Mouse (Mus musculus) left cerebral cortex, adult 8-10 months (tissue): ENCODE measurements around the gene Rnf126. TPM values are rescaled to one million over a fixed set of nuclear protein-coding genes. Genes with fewer than 3 reads are reported as not detected.

Experiments used
- DNase-seq, 2 experiments: peaks; one replicate each; pipeline ENCODE4 v3.0.0; 2022; ENCODE audit warnings: low spot score in 2 of 2
- total RNA-seq, 4 experiments: library from RNA; stranded (reverse); gene quantifications; 2 replicates each; pipeline ENCODE4 v1.2.4; 2022

Gene Rnf126
- total RNA-seq, 4 experiments from 2014 or later = 76.8 to 92.1 (median 86.8) TPM

DNA sequence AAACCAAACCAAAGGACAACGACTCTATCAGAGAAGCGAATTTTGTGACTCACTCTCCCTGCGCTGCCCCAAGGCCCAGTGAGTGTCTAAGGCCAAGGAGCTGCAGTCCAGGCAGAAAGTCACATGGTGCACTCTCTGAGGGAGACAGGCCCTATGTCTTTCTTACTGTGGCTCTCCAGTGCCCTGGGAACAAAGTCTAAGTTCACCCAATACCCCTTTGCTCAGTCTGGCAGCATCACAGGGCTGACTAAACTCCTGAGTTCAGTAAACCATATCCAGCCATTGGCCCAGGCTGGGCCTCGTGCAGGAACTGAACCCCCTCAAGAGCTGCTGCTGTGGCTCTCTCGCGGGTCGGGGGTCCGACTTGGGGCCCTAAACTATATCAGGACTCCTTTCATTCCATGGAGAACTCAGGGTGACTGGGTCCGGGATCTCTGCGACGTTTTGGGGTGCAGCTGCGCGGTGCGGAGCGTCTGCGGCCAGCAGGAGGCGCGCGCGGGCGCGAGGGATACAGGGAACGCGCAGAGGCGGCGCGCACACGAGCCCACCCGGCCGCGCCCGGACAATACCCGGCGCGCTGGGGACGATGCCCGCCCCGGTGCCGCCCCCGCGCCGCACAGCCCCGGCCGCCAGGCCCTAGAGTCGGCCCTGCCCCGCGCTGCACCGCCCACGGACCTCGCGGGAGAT, 26.4 kb upstream of the Rnf126 start, which contains the start of gene Palm:
Gene Palm (plus strand): TSS at position 522 of the 687 bp plus-strand sequence.
- DNase-seq = peak; percentile 70 to 89

- no peak for DNase-seq
Observed at GRCm38 (mm10) chr10:79792339-79793040, 25.7 kb upstream of the Rnf126 start.

GRCm38 (mm10) chr10:79790861-79791260, 24.1 kb upstream of the Rnf126 start, which contains the start of gene Prss57:
Gene Prss57, minus strand, starts transcription at chr10:79790961.
- DNase-seq = no peak

DNA sequence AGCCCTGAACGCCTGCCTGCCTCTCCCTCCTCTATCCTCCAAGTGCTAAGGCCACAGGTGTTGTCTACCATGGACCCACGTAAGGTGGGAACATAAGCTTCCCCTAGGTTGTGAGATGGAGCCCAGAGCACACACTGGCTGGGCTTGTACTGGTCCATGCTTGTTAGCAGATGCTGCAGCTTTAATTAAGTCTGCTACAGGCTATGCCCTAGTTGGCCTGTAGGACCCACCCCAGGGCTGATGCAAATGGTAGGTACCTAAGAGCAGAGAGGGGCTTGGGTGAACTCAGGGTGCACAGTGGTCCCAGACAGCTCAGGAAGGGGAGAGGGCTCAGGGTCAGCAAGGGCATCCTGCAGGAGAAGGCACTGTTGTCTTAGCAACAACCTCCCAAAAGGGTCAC, 22.8 kb upstream of the Rnf126 start:
- no peak for DNase-seq

- peak in 1 of 2 experiments; percentile 73 for DNase-seq
Observed at GRCm38 (mm10) chr10:79788386-79789158, 21.8 kb upstream of the Rnf126 start.

GRCm38 (mm10) chr10:79783920-79784800, 17.4 kb upstream of the Rnf126 start:
- DNase-seq = no peak

DNA sequence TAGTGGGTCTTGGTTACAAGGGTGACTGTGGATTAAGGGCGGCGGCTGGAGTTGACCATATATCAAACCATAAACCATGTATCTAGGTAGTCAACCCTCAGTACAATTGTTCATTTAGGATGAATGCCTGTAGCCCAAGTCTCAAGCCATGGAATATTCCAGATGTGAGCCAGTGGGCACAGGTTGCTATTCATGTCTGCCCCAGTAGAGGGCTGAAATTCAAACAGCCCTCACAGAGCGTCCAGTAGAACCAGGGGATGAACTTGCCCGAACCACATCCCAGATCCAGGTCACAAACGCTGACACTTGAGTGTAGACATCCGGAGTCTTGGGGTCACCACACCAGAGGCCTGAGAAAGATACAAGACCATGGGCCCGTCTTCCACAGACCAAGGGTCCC, 16.3 kb upstream of the Rnf126 start:
- no peak for DNase-seq

- DNase-seq = no peak
Observed at GRCm38 (mm10) chr10:79781956-79782355, 15.2 kb upstream of the Rnf126 start.

DNA sequence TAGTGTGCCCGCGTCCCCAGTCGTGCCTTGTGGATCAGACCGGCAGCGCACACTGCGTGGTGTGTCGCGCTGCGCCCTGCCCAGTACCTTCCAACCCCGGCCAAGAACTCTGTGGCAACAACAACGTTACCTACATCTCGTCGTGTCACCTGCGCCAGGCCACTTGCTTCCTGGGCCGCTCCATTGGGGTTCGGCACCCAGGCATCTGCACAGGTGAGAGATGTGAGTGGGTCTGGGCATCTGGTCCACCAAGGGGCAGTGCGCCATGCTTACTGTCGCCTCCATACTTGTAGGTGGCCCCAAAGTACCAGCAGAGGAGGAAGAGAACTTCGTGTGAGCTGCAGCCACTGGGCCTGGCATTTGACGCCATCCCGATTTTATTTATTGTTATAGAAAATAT, 14.4 kb upstream of the Rnf126 start:
- DNase-seq = no peak

DNA sequence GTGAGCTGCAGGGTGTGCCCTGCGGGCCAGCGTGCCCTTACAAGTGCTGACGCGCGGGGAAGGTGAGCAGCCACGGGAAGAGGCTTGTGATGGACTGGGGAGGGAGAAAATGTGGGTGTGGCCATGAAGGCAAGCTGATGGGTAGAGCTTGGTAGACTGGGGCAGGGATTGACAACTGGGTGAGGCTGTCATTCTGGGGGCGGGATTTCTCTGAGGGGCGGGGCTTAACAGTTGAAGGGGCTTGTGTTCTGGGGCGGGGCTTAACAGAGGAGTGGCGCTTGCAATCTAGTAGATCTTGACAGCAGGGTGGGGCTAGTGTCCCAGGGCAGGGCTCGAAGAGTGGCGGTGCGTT, 13.9 kb upstream of the Rnf126 start:
- DNase-seq = no peak

GRCm38 (mm10) chr10:79779784-79780663, 13.3 kb upstream of the Rnf126 start:
- DNase-seq = peak; percentile 97 to 99

- no peak for DNase-seq
Observed at GRCm38 (mm10) chr10:79779193-79779592, 12.4 kb upstream of the Rnf126 start.

- no peak for DNase-seq
Observed at GRCm38 (mm10) chr10:79778006-79778405, 11.3 kb upstream of the Rnf126 start.

- DNase-seq = no peak
Observed at GRCm38 (mm10) chr10:79777103-79777531, 10.4 kb upstream of the Rnf126 start, which contains the start of gene Fstl3. Gene Fstl3, plus strand, starts transcription at chr10:79777272.

- no peak for DNase-seq
Observed at GRCm38 (mm10) chr10:79774486-79775279, 7.9 kb upstream of the Rnf126 start.

GRCm38 (mm10) chr10:79773208-79773607, 6.5 kb upstream of the Rnf126 start:
- no peak for DNase-seq

DNA sequence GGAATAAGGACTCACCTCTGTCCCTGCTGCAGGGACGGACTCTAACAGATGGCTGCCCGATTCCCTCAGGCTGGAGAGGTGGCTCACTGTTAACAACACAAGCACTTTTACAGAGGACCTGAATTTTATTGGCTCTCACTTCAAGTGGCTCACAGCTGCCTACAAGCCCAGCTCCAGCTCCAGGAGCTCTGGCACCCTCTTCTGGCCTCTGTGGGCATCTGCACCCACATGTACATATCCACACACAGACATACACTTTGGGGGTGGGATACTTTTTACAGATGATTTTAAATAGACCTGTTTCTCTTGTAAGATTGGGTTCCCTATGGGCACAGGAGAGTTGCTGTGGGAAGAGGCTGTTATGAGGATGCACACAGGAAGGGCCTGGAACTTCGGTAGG, 5.6 kb upstream of the Rnf126 start:
- no peak for DNase-seq

GRCm38 (mm10) chr10:79769329-79769728, 2.6 kb upstream of the Rnf126 start:
- DNase-seq = no peak

DNA sequence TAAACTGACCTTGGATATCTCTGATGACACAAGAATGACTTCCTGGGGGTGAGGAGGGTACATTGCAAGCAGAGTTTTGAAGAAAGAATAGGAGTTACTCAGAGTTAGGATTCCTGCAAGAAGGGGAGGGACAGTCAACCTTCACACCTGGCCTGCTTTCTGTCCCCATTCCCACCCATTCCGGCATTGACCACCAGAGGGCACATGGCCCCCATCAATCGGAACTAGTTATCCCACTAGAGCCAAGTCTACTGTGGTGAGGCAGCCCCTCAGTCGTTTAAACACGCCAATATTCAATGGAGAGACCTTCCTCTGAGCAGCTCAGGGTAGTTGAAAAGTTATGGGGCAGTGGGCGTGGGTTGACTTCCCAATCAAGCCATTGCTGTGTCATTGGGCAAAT, 1.6 kb upstream of the Rnf126 start:
- DNase-seq = peak; percentile 53 to 82
